Mouse (Mus musculus) forebrain, postnatal 0 days (tissue): ENCODE results near the gene Sdhb. TPM values are rescaled to one million over a fixed set of nuclear protein-coding genes. Genes with fewer than 3 reads are reported as not detected.

Experiments
- ATAC-seq: fragments of 200-750 bp; cut with Nextera tagmentation; 2 replicates; pipeline ENCODE4 v1.8.0; 2017; ENCODE audit warnings: mild to moderate bottlenecking, moderate library complexity
- DNase-seq: peaks from one replicate; pipeline ENCODE4 v3.0.0-alpha.2; 2015
- H3K27ac ChIP-seq: fragments of 300-500 bp; sonication (generic); 2 replicates; pipeline ENCODE4 v1.5.1; 2014; ENCODE audit warnings: low read depth, mild to moderate bottlenecking, antibody characterized with exemption, low read length, moderate library complexity, mixed read lengths
- H3K27me3 ChIP-seq: fragments of 300-500 bp; sonication (generic); 2 replicates; pipeline ENCODE4 v1.6.1; 2014; ENCODE audit warnings: mild to moderate bottlenecking, low read length, mixed read lengths; ENCODE audit not compliant: insufficient read depth
- H3K36me3 ChIP-seq: fragments of 300-500 bp; sonication (generic); 2 replicates; pipeline ENCODE4 v1.6.1; 2014; ENCODE audit warnings: mild to moderate bottlenecking, moderate library complexity; ENCODE audit not compliant: insufficient read depth
- H3K4me1 ChIP-seq: fragments of 300-500 bp; sonication (generic); 2 replicates; pipeline ENCODE4 v1.6.1; 2014; ENCODE audit warnings: antibody characterized with exemption; ENCODE audit not compliant: insufficient read depth
- H3K4me2 ChIP-seq: fragments of 300-500 bp; sonication (generic); 2 replicates; pipeline ENCODE4 v1.6.1; 2014; ENCODE audit warnings: low read depth, mild to moderate bottlenecking, moderate library complexity
- H3K4me3 ChIP-seq: fragments of 300-500 bp; sonication (generic); 2 replicates; pipeline ENCODE4 v1.5.1; 2014; ENCODE audit warnings: low read depth, low read length, mixed read lengths
- H3K9ac ChIP-seq: fragments of 300-500 bp; sonication (generic); 2 replicates; pipeline ENCODE4 v1.6.1; 2014; ENCODE audit warnings: mild to moderate bottlenecking
- H3K9me3 ChIP-seq: fragments of 300-500 bp; sonication (generic); 2 replicates; pipeline ENCODE4 v1.6.1; 2016; ENCODE audit warnings: low read length
- CTCF ChIP-seq: sonication (generic); IDR thresholded peaks from 2 replicates; pipeline ENCODE4 v1.5.1; 2016; ENCODE audit warnings: antibody characterized with exemption, control low read depth, low read depth
- WGBS: fragments of 180-500 bp; shearing (Covaris S2); extraction: QIAGEN DNeasy Blood & Tissue Kit; methylation state at CpG from one replicate; pipeline ENCODE4 v1.1.7; 2014; 5-methylcytosine and 5-hydroxymethylcytosine counted together
- polyA plus RNA-seq: library from polyadenylated mRNA; unstranded; fragments of >200 nt; fragmentation: Nextera tagmentation; extraction: Ambion mirVana; gene quantifications from 2 replicates; pipeline ENCODE4 v1.2.1, GENCODE M21; 2015
- total RNA-seq: library from RNA; depleted of rRNA; stranded (reverse); fragments of >200 nt; gene quantifications from 2 replicates; pipeline ENCODE4 v1.2.3, GENCODE M21; 2014

Gene Sdhb
- total and polyA plus RNA-seq, 2 experiments from 2014 or later, result 254 to 564 TPM

- Histone ChIP-seq H3K9me3 (no peaks in the 10 kb centered on the region), H3K27me3 (no peaks in the 10 kb centered on the region), H3K4me2 (no peak overlapping the region), H3K4me1 (no peaks in the 10 kb centered on the region), H3K4me3 (no peak overlapping the region), H3K9ac (no peak overlapping the region), H3K27ac (no peak overlapping the region), H3K36me3 (no peaks in the 10 kb centered on the region)
- 69% methylated on average over 9 of the region's 9 CpGs for WGBS
- DNase-seq, result no peak
- no peak for TF ChIP-seq CTCF
- ATAC-seq, result no peak
Measured at GRCm38 (mm10) chr4:140935643-140936042, 25.4 kb upstream of the Sdhb start.

GRCm38 (mm10) chr4:140944356-140944755 lies 16.6 kb upstream of the Sdhb start:
- no peak for TF ChIP-seq CTCF
- Histone ChIP-seq H3K9me3 (no peaks in the 10 kb centered on the region), H3K4me1 (no peaks in the 10 kb centered on the region), H3K27ac (no peak overlapping the region), H3K9ac (no peak overlapping the region), H3K4me2 (no peak overlapping the region), H3K36me3 (no peaks in the 10 kb centered on the region), H3K4me3 (no peak overlapping the region), H3K27me3 (no peaks in the 10 kb centered on the region)
- 88% methylated on average over 12 of the region's 12 CpGs for WGBS
- ATAC-seq (no peak), DNase-seq (no peak)

DNA sequence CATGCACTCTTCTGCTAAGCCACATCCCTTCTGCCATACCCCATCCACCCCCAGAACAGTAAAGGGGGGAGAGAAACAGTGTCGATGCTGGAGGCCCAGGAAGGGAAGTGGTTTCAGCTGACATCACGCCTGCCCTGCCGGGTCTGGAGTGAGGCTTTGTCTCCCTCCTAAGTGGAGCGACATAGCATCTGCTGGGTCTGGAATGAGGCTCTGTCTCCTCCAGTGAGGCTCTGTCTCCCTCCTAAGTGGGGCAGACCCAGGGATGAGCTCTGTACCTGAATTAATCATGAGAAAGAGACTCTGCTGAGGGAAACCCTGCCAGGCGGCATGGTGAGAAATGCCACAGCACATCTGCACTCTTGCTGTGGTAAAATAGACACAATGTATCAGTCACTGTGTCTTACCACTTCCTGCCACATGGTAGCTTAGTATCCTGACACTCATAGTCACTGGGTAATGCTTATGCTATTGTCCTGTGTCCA lies 16.0 kb upstream of the Sdhb start:
- Histone ChIP-seq H3K27me3 (no peaks in the 10 kb centered on the region), H3K36me3 (no peaks in the 10 kb centered on the region), H3K4me2 (no peak overlapping the region), H3K27ac (no peak overlapping the region), H3K4me3 (no peak overlapping the region), H3K9me3 (no peaks in the 10 kb centered on the region), H3K9ac (no peak overlapping the region), H3K4me1 (no peaks in the 10 kb centered on the region)
- 74% methylated on average over 5 of the region's 5 CpGs for WGBS
- no peak for TF ChIP-seq CTCF
- DNase-seq (no peak), ATAC-seq (no peak)

DNA sequence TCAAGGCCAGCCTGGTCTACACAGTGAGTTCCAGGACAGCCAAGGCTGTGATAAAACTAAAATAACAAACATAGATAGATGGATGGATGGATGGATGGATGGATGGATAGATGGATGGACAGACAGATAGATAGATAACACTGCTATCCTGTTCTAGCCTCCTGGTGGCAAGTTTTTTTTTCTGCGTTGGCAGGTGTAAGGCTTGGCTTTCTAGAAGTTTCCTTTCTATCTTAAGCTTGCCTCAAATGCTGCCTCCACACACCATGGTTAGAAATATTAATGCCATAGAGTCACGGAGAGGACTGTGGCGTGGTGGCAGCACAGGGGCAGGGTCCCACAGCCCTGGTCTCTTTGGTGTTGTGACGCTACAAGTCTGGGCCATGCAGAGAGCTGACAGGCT lies 15.4 kb upstream of the Sdhb start:
- Histone ChIP-seq H3K9ac (no peak overlapping the region), H3K9me3 (no peaks in the 10 kb centered on the region), H3K4me1 (no peaks in the 10 kb centered on the region), H3K4me3 (no peak overlapping the region), H3K4me2 (no peak overlapping the region), H3K27me3 (no peaks in the 10 kb centered on the region), H3K36me3 (no peaks in the 10 kb centered on the region), H3K27ac (no peak overlapping the region)
- TF ChIP-seq CTCF, result no peak
- WGBS, result 95% methylated on average over 4 of the region's 4 CpGs
- no peak for ATAC-seq
- DNase-seq, result no peak

GRCm38 (mm10) chr4:140946048-140946447 lies 15.0 kb upstream of the Sdhb start:
- H3K9me3 ChIP-seq, result no peaks in the 10 kb centered on the region
- H3K9ac ChIP-seq, result no peak overlapping the region
- no peak overlapping the region for H3K4me3 ChIP-seq
- 84% methylated on average over 4 of the region's 4 CpGs for WGBS
- no peaks in the 10 kb centered on the region for H3K4me1 ChIP-seq
- TF ChIP-seq CTCF, result no peak
- H3K36me3 ChIP-seq, result no peaks in the 10 kb centered on the region
- DNase-seq (no peak), ATAC-seq (no peak)
- H3K27me3 ChIP-seq, result no peaks in the 10 kb centered on the region
- H3K4me2 ChIP-seq, result no peak overlapping the region
- H3K27ac ChIP-seq, result no peak overlapping the region

- no peak for ATAC-seq
- DNase-seq, result no peak
- no peak overlapping the region for H3K27ac ChIP-seq
- H3K9me3 ChIP-seq, result no peaks in the 10 kb centered on the region
- H3K36me3 ChIP-seq, result no peaks in the 10 kb centered on the region
- no peak overlapping the region for H3K4me3 ChIP-seq
- H3K4me2 ChIP-seq, result no peak overlapping the region
- WGBS, result 75% methylated on average over 14 of the region's 14 CpGs
- TF ChIP-seq CTCF, result no peak
- H3K4me1 ChIP-seq, result no peaks in the 10 kb centered on the region
- H3K27me3 ChIP-seq, result no peaks in the 10 kb centered on the region
- H3K9ac ChIP-seq, result no peak overlapping the region
Measured at GRCm38 (mm10) chr4:140946580-140947205, 14.3 kb upstream of the Sdhb start.

DNA sequence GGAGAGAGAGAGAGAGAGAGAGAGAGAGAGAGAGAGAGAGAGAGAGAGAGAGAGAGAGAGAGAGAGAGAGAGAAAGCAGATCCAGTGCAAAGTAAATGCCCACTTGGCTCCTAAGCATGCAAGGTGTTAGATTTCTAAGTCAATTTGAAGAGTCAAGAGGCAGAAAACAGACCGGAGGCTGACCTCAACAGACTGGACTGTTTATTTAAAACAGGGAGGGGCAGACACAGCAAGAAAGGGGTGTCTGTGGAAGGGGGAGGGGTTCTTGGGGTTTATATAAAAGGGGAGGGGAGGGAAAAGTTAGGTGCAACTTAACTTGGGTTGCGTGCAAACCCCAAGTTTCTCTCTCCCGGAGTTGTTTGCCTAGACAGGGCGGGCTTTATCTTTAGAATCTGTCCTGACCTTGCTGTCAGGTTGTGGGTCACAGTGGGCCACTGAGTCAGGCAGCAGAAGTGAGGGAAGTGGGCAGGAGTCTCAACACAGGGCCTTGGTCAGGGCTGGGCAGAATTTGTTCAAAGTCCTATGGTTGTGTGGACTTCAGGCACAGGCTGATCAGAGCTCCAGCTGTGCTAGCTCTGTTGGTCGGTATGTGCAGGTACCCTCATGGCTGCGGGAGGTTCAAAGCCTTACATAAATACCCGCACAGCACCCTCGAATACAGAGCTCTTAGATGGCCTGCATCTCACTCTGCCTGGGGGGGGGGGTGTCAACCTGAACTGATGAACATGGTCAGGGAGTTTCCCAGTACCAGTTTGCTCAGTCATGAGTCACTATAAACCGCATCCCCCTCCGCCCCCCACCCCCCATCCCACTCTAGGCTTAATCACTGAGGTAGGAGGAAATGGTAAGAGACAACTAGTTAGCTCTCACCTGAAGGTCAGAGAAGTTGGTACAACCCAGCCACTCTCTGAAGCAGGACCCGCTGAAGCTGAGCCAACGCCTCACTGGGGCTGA lies 13.2 kb upstream of the Sdhb start:
- DNase-seq (no peak), ATAC-seq (no peak)
- Histone ChIP-seq H3K27me3 (no peaks in the 10 kb centered on the region), H3K27ac (no peak overlapping the region), H3K4me2 (no peak overlapping the region), H3K9me3 (no peaks in the 10 kb centered on the region), H3K4me1 (no peaks in the 10 kb centered on the region), H3K4me3 (no peak overlapping the region), H3K36me3 (no peaks in the 10 kb centered on the region), H3K9ac (no peak overlapping the region)
- TF ChIP-seq CTCF, result no peak
- WGBS, result 81% methylated on average over 12 of the region's 12 CpGs
